In the genomic region with DNA sequence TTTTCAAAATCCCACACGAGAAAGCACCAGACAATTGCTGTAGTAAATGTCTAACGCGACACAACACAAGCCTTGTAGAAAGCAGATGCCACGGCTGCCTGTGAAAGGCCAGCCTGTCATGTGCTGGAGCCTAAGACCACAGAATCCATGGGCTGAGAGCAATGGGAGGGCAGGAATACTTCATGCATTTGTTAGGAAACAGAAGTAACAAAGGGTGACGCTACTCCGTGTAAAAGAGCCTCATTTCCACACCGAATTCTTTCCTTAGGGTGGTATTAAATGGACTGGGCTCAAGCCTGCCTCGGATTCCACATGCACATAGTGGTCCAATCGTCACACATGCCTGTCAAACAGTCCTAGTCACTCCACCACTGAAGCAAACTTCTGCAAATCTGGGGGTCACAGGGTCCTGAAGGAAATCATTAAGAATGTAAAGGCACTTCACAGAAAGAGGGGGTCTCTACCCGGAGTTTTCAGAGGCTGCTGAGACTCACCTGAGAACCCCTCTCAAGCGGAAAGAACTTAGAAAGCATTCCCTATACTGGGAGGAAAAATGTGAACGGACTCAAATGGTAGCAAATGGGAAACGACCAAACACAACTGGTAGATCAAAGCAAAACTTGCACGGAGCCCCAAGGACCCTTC, we compare ENCODE assay signal across 12 mouse cellular contexts.
A peak's percentile ranks its signal among the peaks of the same experiment; 100 is the strongest.
DNase-seq lines count a peak whose midpoint lies in the region; ATAC-seq and TF ChIP-seq lines count a peak whose summit lies in the region.
"Had no signal": no experiment of that assay in that cellular context is flagged by ENCODE, and none has a peak within 500 bp of the region (broad histone marks: within the 10 kb centered on the region; RNA-seq: fewer than 3 reads in every experiment).

No protein-coding gene starts in this region.

- peaks cover 11% of the 10 kb centered on the region for H3K4me1 ChIP-seq in liver, adult 2 months (ENCODE audit: control insufficient read depth, insufficient read depth, low read length)
- H3K4me1 ChIP-seq in liver, embryonic 12.5 days: peaks cover 29% of the 10 kb centered on the region
- H3K4me1 ChIP-seq in forebrain, embryonic 10.5 days: peaks cover 89% of the 10 kb centered on the region
- H3K4me1 ChIP-seq in limb, embryonic 10.5 days: peaks cover 37% of the 10 kb centered on the region
- H3K4me1 ChIP-seq in neural tube, embryonic 15.5 days: peaks cover 30% of the 10 kb centered on the region

- H3K4me2 ChIP-seq in liver, embryonic 12.5 days: no peak overlapping the region
- H3K4me2 ChIP-seq in neural tube, embryonic 15.5 days: no peak overlapping the region
- H3K4me2 ChIP-seq: heart, embryonic 15.5 days had no signal

- no peak overlapping the region for H3K4me3 ChIP-seq in liver, adult 2 months (ENCODE audit: insufficient read depth, low read depth, low read length)
- H3K4me3 ChIP-seq in liver, embryonic 12.5 days: no peak overlapping the region
- H3K4me3 ChIP-seq in forebrain, embryonic 10.5 days: peak overlapping the region; percentile 29
- H3K4me3 ChIP-seq in limb, embryonic 10.5 days: peak overlapping the region; percentile 4; the same call in 1 of the 2 replicates
- no peak overlapping the region for H3K4me3 ChIP-seq in neural tube, embryonic 15.5 days (replicated peaks)
- H3K4me3 ChIP-seq: heart, embryonic 15.5 days had no signal

- no peak for TF ChIP-seq CTCF in liver, adult 2 months (IDR thresholded peaks at IDR 0.05; ENCODE audit: low read depth, low read length)

- no peaks in the 10 kb centered on the region; the same call in 1 of the 2 replicates for H3K36me3 ChIP-seq in liver, adult 2 months (ENCODE audit: control insufficient read depth, insufficient read depth, low read length)
- H3K36me3 ChIP-seq in liver, embryonic 12.5 days: peaks cover 33% of the 10 kb centered on the region
- H3K36me3 ChIP-seq in forebrain, embryonic 10.5 days (replicated peaks): 0 out of 2 replicates have a peak, but pooled peaks cover 5% of the 10 kb centered on the region
- no peaks in the 10 kb centered on the region for H3K36me3 ChIP-seq in limb, embryonic 10.5 days
- no peaks in the 10 kb centered on the region for H3K36me3 ChIP-seq in neural tube, embryonic 15.5 days
- H3K36me3 ChIP-seq: heart, embryonic 15.5 days had no signal

- no peak for TF ChIP-seq POLR2A in liver, adult 2 months (IDR thresholded peaks at IDR 0.05; ENCODE audit: extremely low read depth, insufficient read depth, low read length)

- 49% methylated on average over 14 of the region's 14 CpGs for whole genome bisulfite sequencing in liver, adult 2 months
- 55% methylated on average over 14 of the region's 14 CpGs for WGBS in liver, embryonic 12.5 days (ENCODE audit: insufficient replicate concordance)
- WGBS in forebrain, embryonic 10.5 days: 7% methylated on average over 14 of the region's 14 CpGs
- 12% methylated on average over 14 of the region's 14 CpGs for WGBS in limb, embryonic 10.5 days
- WGBS in neural tube, embryonic 15.5 days: 9% methylated on average over 14 of the region's 14 CpGs

- ATAC-seq in liver, embryonic 12.5 days: no peak; the same call in 1 of the 2 replicates
- peak; percentile 16; the same call in 1 of the 2 replicates for ATAC-seq in neural tube, embryonic 15.5 days (ENCODE audit: low FRiP score)
- ATAC-seq in erythroblast, adult 5-6 weeks (replicated peaks; ENCODE audit: low FRiP score, poor library complexity, severe bottlenecking): no peak

- H3K27me3 ChIP-seq in liver, adult 2 months (ENCODE audit: control insufficient read depth, insufficient read depth, low read length): no peaks in the 10 kb centered on the region
- H3K27me3 ChIP-seq in liver, embryonic 12.5 days (replicated peaks): no peaks in the 10 kb centered on the region
- no peaks in the 10 kb centered on the region for H3K27me3 ChIP-seq in forebrain, embryonic 10.5 days (ENCODE audit: poor library complexity, severe bottlenecking)
- H3K27me3 ChIP-seq in limb, embryonic 10.5 days (ENCODE audit: low read depth, poor library complexity, severe bottlenecking): no peaks in the 10 kb centered on the region
- no peaks in the 10 kb centered on the region for H3K27me3 ChIP-seq in neural tube, embryonic 15.5 days (replicated peaks)
- H3K27me3 ChIP-seq: CH12.LX; heart, embryonic 15.5 days had no signal

- DNase-seq in liver, adult 2 months (ENCODE audit: extremely low read depth, low read depth, low spot score): no peak
- DNase-seq in forebrain, embryonic 10.5 days (ENCODE audit: extremely low spot score, low spot score): peak; percentile 43
- no peak for DNase-seq in limb, embryonic 10.5 days (ENCODE audit: low spot score)
- DNase-seq in cerebellum, adult 18-20 months: no peak
- DNase-seq in thymus, postnatal 25 days: no peak
- DNase-seq: adrenal gland, postnatal 36 days; thymus, adult 2 months had no signal

- H3K27ac ChIP-seq in liver, adult 2 months (replicated peaks; ENCODE audit: insufficient read depth, low read depth, low read length): peak overlapping the region; percentile 64
- H3K27ac ChIP-seq in liver, embryonic 12.5 days: no peak overlapping the region
- H3K27ac ChIP-seq in forebrain, embryonic 10.5 days: peak overlapping the region; percentile 90
- H3K27ac ChIP-seq in limb, embryonic 10.5 days: 0 out of 2 replicates have a peak overlapping the region, but pooled peaks have one; percentile 50
- H3K27ac ChIP-seq in neural tube, embryonic 15.5 days (replicated peaks): no peak overlapping the region; the same call in 1 of the 2 replicates
- H3K27ac ChIP-seq: heart, embryonic 15.5 days had no signal

- H3K79me2 ChIP-seq in liver, adult 2 months (ENCODE audit: control insufficient read depth, insufficient read depth, low read length): peaks cover 28% of the 10 kb centered on the region; the same call in 1 of the 2 replicates

- 0 out of 2 replicates have a peak overlapping the region, but pooled peaks have one; percentile 37 for H3K9ac ChIP-seq in liver, adult 2 months (ENCODE audit: low read depth, low read length)
- H3K9ac ChIP-seq in liver, embryonic 12.5 days: no peak overlapping the region
- H3K9ac ChIP-seq in neural tube, embryonic 15.5 days (replicated peaks): no peak overlapping the region
- H3K9ac ChIP-seq: heart, embryonic 15.5 days had no signal

- no peaks in the 10 kb centered on the region for H3K9me3 ChIP-seq in liver, embryonic 12.5 days (replicated peaks)
- H3K9me3 ChIP-seq in forebrain, embryonic 10.5 days: no peaks in the 10 kb centered on the region
- no peaks in the 10 kb centered on the region for H3K9me3 ChIP-seq in limb, embryonic 10.5 days (replicated peaks)
- H3K9me3 ChIP-seq in neural tube, embryonic 15.5 days (replicated peaks): no peaks in the 10 kb centered on the region
- H3K9me3 ChIP-seq: heart, embryonic 15.5 days had no signal

Comparison
In these comparisons a context has a peak if more than half of its experiments do, and no peak if none do; other contexts are left out.
1. H3K27ac ChIP-seq: peak in liver, adult 2 months (single experiment), forebrain, embryonic 10.5 days (single experiment) and limb, embryonic 10.5 days (single experiment); none in liver, embryonic 12.5 days (single experiment) and neural tube, embryonic 15.5 days (single experiment).
2. H3K4me3 ChIP-seq: peak in forebrain, embryonic 10.5 days (single experiment) and limb, embryonic 10.5 days (single experiment); none in liver, adult 2 months (single experiment), liver, embryonic 12.5 days (single experiment) and neural tube, embryonic 15.5 days (single experiment).